Mouse (Mus musculus): Measurements from ENCODE around the gene Olfr1229.

Olfr1229 gene

DNA sequence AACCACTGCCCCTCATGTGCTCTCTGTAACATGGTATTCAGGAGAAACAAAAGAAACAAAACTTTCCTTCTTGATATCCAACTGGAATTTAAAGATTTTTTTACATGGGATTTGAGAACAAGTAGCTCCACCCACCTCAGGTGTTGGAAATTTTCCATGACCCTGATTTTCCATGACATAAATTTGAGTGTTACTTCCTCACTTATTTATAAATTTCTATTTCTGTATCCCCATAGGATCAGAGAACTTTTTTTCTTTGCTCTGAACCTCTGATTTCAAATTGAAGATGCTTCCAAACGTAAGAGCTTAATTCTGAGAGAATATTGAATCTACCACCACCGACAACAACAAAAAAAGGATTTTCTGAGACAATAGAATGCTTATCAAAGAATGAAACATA is at the start of gene Olfr1229:
Gene Olfr1229, minus strand, starts transcription at position 101 of the 400 bp plus-strand sequence.
- no peak for DNase-seq (ENCODE audit: low spot score in 2 of 2)

DNA sequence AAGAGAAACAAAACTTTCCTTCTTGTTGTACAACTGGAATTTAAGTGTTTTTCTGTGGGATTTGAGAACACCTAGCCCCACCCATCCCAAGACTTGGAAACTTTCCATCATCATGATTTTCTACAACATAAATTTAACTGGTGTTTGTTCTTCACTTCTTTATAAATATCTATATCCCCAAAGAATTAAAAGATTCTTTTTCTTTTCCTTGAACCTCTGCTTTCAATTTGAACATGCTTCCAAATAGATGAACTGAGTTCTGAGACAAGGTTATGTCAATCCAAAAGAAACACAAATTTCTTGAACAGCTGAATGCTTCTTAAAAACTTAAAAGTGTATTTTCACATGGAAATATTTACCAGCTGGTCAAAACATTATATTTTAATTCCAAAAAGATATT is 41.8 kb upstream of the Olfr1229 start, which contains the start of gene Olfr1232:
Gene Olfr1232, minus strand, starts transcription at position 101 of the 400 bp plus-strand sequence.
- DNase-seq (ENCODE audit: low spot score in 2 of 2): no peak

DNA sequence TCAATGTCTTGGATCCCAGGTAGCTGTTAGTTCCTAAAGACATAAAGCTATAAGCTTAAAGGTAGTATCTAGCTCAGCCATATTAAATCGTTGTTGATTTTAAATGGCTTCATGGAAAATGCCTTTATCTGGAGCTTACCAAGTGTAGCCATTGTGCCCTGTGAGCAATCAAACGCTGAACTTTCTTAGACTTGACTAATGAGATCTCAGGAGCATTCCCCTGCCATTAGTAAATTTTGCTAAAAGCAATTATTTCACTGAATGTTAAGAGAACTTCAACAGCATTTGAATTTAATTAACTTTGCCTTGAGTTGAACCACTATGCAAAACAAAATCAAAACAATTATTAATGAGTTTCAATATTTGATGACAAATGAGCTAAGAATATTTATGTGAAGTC is 19.2 kb upstream of the Olfr1229 start, which contains the start of gene Olfr1231:
Gene Olfr1231, minus strand, starts transcription at position 101 of the 400 bp plus-strand sequence.
- DNase-seq (ENCODE audit: low spot score in 2 of 2): no peak

DNA sequence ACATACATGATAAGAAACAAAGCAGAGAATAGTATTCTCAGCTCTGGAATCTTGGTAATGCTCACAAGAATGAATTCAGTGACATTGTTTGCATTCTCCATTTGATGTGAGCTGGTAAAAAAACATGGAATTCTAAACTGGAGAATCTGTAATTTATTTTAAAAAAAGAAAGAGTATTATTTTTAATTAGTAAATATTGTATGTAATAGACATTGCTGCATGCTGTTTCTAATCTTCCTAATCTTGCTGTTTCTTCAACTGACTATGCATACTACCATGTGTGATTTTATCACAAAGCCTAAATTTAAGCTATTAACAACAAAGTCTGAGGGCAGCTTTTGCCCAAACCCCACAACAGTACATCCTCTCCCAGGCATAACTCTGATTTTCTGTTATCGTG is 9.4 kb upstream of the Olfr1229 start, which contains the start of gene Olfr1230:
Gene Olfr1230, minus strand, starts transcription at position 101 of the 400 bp plus-strand sequence.
- no peak for DNase-seq (ENCODE audit: low spot score in 2 of 2)

DNA sequence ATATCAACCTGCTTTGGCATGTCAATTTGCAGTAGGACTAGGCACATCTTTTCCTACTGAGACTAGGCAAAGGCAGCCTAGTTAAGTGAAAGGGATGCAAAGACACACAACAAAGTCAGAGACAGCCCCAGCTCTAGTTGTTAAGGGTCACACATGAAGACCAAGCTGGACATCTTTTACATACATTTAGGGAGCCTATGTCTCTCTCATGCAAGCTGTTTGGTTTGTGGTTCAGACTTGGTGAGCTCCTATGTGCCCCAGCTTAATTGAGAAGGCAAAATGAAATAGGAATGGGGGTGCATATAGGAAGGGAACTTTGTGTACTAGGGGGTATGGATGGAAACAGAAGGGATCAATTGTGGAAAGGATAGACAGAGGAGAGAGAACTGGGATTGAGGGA is 33.9 kb downstream of the Olfr1229 start, which contains the start of gene Olfr1228:
Gene Olfr1228, minus strand, starts transcription at position 101 of the 400 bp plus-strand sequence.
- no peak for DNase-seq (ENCODE audit: low spot score in 2 of 2)
